Mouse (Mus musculus) adipocyte (in vitro differentiated cells): Measurements from ENCODE around the gene Aqp6.

Source experiments
- DNase-seq: peaks from one replicate; pipeline ENCODE4 v3.0.0-alpha.2; 2016; ENCODE audit warnings: low spot score

Aqp6 gene

GRCm38 (mm10) chr15:99597596-99597995 lies 3.6 kb upstream of the Aqp6 start:
- DNase-seq: no peak

GRCm38 (mm10) chr15:99599245-99600070 lies 1.7 kb upstream of the Aqp6 start:
- no peak for DNase-seq

GRCm38 (mm10) chr15:99601823-99602120 lies 572 bp downstream of the Aqp6 start:
- DNase-seq: no peak

- DNase-seq: no peak
Observed at GRCm38 (mm10) chr15:99602206-99602820, 1.1 kb downstream of the Aqp6 start.

- no peak for DNase-seq
Observed at GRCm38 (mm10) chr15:99603216-99603615, 2.0 kb downstream of the Aqp6 start.

- no peak for DNase-seq
Observed at GRCm38 (mm10) chr15:99605595-99605994, 4.4 kb downstream of the Aqp6 start.

- no peak for DNase-seq
Observed at GRCm38 (mm10) chr15:99606515-99606914, 5.3 kb downstream of the Aqp6 start.

- no peak for DNase-seq
Observed at GRCm38 (mm10) chr15:99607388-99608113, 6.4 kb downstream of the Aqp6 start.

GRCm38 (mm10) chr15:99608382-99609125 lies 7.4 kb downstream of the Aqp6 start:
- DNase-seq: no peak

- no peak for DNase-seq
Observed at GRCm38 (mm10) chr15:99611563-99611962, 10.4 kb downstream of the Aqp6 start.

GRCm38 (mm10) chr15:99614273-99614672 lies 13.1 kb downstream of the Aqp6 start:
- no peak for DNase-seq

GRCm38 (mm10) chr15:99614753-99615152 lies 13.6 kb downstream of the Aqp6 start:
- peak; percentile 11 for DNase-seq

GRCm38 (mm10) chr15:99615246-99615645 lies 14.0 kb downstream of the Aqp6 start:
- peak; percentile 52 for DNase-seq

GRCm38 (mm10) chr15:99618595-99618994 lies 17.4 kb downstream of the Aqp6 start:
- DNase-seq: no peak

GRCm38 (mm10) chr15:99619821-99620220 lies 18.6 kb downstream of the Aqp6 start:
- DNase-seq: no peak

GRCm38 (mm10) chr15:99622063-99622462 lies 20.9 kb downstream of the Aqp6 start:
- no peak for DNase-seq

GRCm38 (mm10) chr15:99631618-99632017 lies 30.4 kb downstream of the Aqp6 start:
- no peak for DNase-seq

GRCm38 (mm10) chr15:99634702-99635101 lies 33.5 kb downstream of the Aqp6 start:
- DNase-seq: no peak

GRCm38 (mm10) chr15:99637405-99638123 lies 36.4 kb downstream of the Aqp6 start:
- DNase-seq: no peak

- no peak for DNase-seq
Observed at GRCm38 (mm10) chr15:99638124-99638485, 36.9 kb downstream of the Aqp6 start.

GRCm38 (mm10) chr15:99642622-99643021 lies 41.4 kb downstream of the Aqp6 start:
- no peak for DNase-seq

- DNase-seq: no peak
Observed at GRCm38 (mm10) chr15:99643832-99644231, 42.6 kb downstream of the Aqp6 start.
